Mouse (Mus musculus) layer of hippocampus, postnatal 14 days (tissue): ENCODE results near the gene Nap1l5. TPM values are rescaled to one million over a fixed set of nuclear protein-coding genes. Genes with fewer than 3 reads are reported as not detected.

Experiments
- total RNA-seq, 2 experiments: library from RNA; stranded (reverse); gene quantifications; 2 replicates each; pipeline ENCODE4 v1.2.3; 2021

Gene Nap1l5
- total RNA-seq, 2 experiments from 2014 or later = 212 to 254 TPM

Other genes with a start within 250 kb of the Nap1l5 start
- 100 to 1,000 TPM; 241 to 256 TPM for gene Herc3, start 75.6 kb downstream of the Nap1l5 start, total RNA-seq
- gene Fam13a, start 117.5 kb upstream of the Nap1l5 start, total RNA-seq = 10 to 100 TPM; 17.3 to 17.7 TPM